Mouse (Mus musculus) bone marrow macrophage, adult 2 months (primary cell): ENCODE results near the gene Hat1.

ENCODE experiments used
- CTCF ChIP-seq: IDR thresholded peaks from 2 replicates; pipeline ENCODE4 v1.5.1; 2012; ENCODE audit warnings: low read depth, mild to moderate bottlenecking, low read length, moderate library complexity
- POLR2A ChIP-seq: IDR thresholded peaks from 2 replicates; pipeline ENCODE4 v1.6.1; 2012; ENCODE audit warnings: mild to moderate bottlenecking, low read depth, low read length, borderline replicate concordance

GRCm38 (mm10) chr2:71461139-71461538 lies 72.4 kb downstream of the Hat1 start:
- TF ChIP-seq CTCF (no peak), POLR2A (no peak)
